ENCODE assay signal across 13 mouse cellular contexts in the genomic region with DNA sequence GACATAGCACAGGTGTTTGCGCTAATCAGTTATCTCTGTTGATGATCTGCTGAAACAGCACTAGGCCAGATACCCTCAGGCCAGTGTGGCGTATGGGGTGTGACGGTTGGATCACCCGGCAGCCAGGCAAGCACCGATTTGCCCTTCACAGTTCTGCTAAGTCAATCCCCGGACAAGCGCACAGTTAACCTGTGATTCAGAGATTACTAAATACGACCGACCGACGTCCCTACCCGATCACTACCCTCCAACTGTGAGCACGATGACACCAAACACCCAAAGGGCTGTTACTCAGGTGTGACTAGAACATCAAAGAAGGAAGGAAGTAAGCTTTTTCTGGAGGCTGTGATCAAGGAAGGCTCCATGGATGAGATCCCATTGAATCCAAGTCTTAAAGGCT. TPM values are rescaled to one million over a fixed set of nuclear protein-coding genes. Genes with fewer than 3 reads are reported as not detected.
DNase-seq lines count a peak whose midpoint lies in the region; ATAC-seq and TF ChIP-seq lines count a peak whose summit lies in the region.
"Had no signal": no experiment of that assay in that cellular context is flagged by ENCODE, and none has a peak within 500 bp of the region (broad histone marks: within the 10 kb centered on the region; RNA-seq: fewer than 3 reads in every experiment).

No protein-coding gene starts in this region.

- H3K4me2 ChIP-seq in midbrain, embryonic 14.5 days (ENCODE audit: low read length): no peak overlapping the region
- H3K4me2 ChIP-seq in hindbrain, embryonic 12.5 days (replicated peaks): no peak overlapping the region
- H3K4me2 ChIP-seq: embryonic facial prominence, embryonic 15.5 days; liver, embryonic 13.5 days had no signal

- H3K9ac ChIP-seq in midbrain, embryonic 14.5 days (replicated peaks; ENCODE audit: low read length): no peak overlapping the region
- H3K9ac ChIP-seq in MEL (ENCODE audit: control insufficient read depth, low read depth, low read length, poor library complexity, severe bottlenecking): no peak overlapping the region
- no peak overlapping the region for H3K9ac ChIP-seq in hindbrain, embryonic 12.5 days
- H3K9ac ChIP-seq: embryonic facial prominence, embryonic 15.5 days; liver, embryonic 13.5 days had no signal

- H3K9me3 ChIP-seq in midbrain, embryonic 10.5 days (replicated peaks): no peaks in the 10 kb centered on the region
- no peaks in the 10 kb centered on the region for H3K9me3 ChIP-seq in midbrain, embryonic 14.5 days (ENCODE audit: control insufficient read depth, low read length)
- H3K9me3 ChIP-seq in MEL (replicated peaks; ENCODE audit: insufficient read depth, low read length): no peaks in the 10 kb centered on the region
- H3K9me3 ChIP-seq in hindbrain, embryonic 12.5 days (replicated peaks): no peaks in the 10 kb centered on the region
- H3K9me3 ChIP-seq: embryonic facial prominence, embryonic 15.5 days; liver, embryonic 13.5 days had no signal

- peak overlapping the region; percentile 88 for H3K27ac ChIP-seq in midbrain, embryonic 10.5 days (replicated peaks)
- H3K27ac ChIP-seq in midbrain, embryonic 14.5 days (replicated peaks; ENCODE audit: low read depth, low read length): no peak overlapping the region
- peak overlapping the region; percentile 47 for H3K27ac ChIP-seq in MEL (ENCODE audit: control insufficient read depth, low read depth, low read length)
- peak overlapping the region; percentile 73 for H3K27ac ChIP-seq in hindbrain, embryonic 12.5 days
- H3K27ac ChIP-seq in olfactory bulb, adult 2 months (ENCODE audit: insufficient read depth, low read depth, low read length): peak overlapping the region; percentile 16; the same call in 1 of the 2 replicates
- H3K27ac ChIP-seq: embryonic facial prominence, embryonic 15.5 days; liver, embryonic 13.5 days had no signal

- 89% methylated on average over 13 of the region's 13 CpGs for WGBS in midbrain, embryonic 10.5 days
- WGBS in midbrain, embryonic 14.5 days: 77% methylated on average over 13 of the region's 13 CpGs
- 85% methylated on average over 13 of the region's 13 CpGs for WGBS in hindbrain, embryonic 12.5 days
- WGBS in olfactory bulb, adult 2 months: 87% methylated on average over 13 of the region's 13 CpGs

- no peak for TF ChIP-seq RAD21 in MEL (IDR thresholded peaks at IDR 0.05; ENCODE audit: low read depth, low read length)

- H3K27me3 ChIP-seq in midbrain, embryonic 10.5 days (ENCODE audit: low read depth, poor library complexity, severe bottlenecking): no peaks in the 10 kb centered on the region
- H3K27me3 ChIP-seq in midbrain, embryonic 14.5 days (ENCODE audit: control insufficient read depth, insufficient read depth, low read length): no peaks in the 10 kb centered on the region
- no peaks in the 10 kb centered on the region for H3K27me3 ChIP-seq in MEL (ENCODE audit: control insufficient read depth in 1 of 2, insufficient read depth in 2 of 2, low read length in 2 of 2)
- no peaks in the 10 kb centered on the region for H3K27me3 ChIP-seq in hindbrain, embryonic 12.5 days
- H3K27me3 ChIP-seq: embryonic facial prominence, embryonic 15.5 days; liver, embryonic 13.5 days had no signal

- TF ChIP-seq POLR2A in MEL (IDR thresholded peaks at IDR 0.05; ENCODE audit: control insufficient read depth in 1 of 2, insufficient read depth in 1 of 2, low read depth in 1 of 2, low read length in 2 of 2, poor library complexity in 1 of 2): no peak
- TF ChIP-seq POLR2A in olfactory bulb, adult 2 months (IDR thresholded peaks at IDR 0.05; ENCODE audit: insufficient read depth, low read depth, low read length): no peak

- peaks cover 100% of the 10 kb centered on the region for H3K4me1 ChIP-seq in midbrain, embryonic 10.5 days
- H3K4me1 ChIP-seq in midbrain, embryonic 14.5 days (ENCODE audit: control insufficient read depth, insufficient read depth, low read length): peaks cover 48% of the 10 kb centered on the region
- peaks cover 51 to 74% of the 10 kb centered on the region in 2 experiments for H3K4me1 ChIP-seq in MEL (ENCODE audit: control insufficient read depth in 1 of 2, insufficient read depth in 2 of 2, low read length in 2 of 2)
- H3K4me1 ChIP-seq in hindbrain, embryonic 12.5 days: peaks cover 77% of the 10 kb centered on the region
- peaks cover 75% of the 10 kb centered on the region for H3K4me1 ChIP-seq in olfactory bulb, adult 2 months (ENCODE audit: control insufficient read depth, insufficient read depth, low read length)

- H3K36me3 ChIP-seq in midbrain, embryonic 10.5 days: peaks cover 8% of the 10 kb centered on the region
- 0 out of 2 replicates have a peak, but pooled peaks cover 4% of the 10 kb centered on the region for H3K36me3 ChIP-seq in midbrain, embryonic 14.5 days (ENCODE audit: control insufficient read depth, insufficient read depth, low read length)
- H3K36me3 ChIP-seq in MEL (ENCODE audit: control insufficient read depth in 1 of 2, insufficient read depth in 2 of 2, low read length in 2 of 2): peaks cover 0 to 46% of the 10 kb centered on the region in 2 experiments; a peak in 2 of 4 replicates
- H3K36me3 ChIP-seq in hindbrain, embryonic 12.5 days: no peaks in the 10 kb centered on the region
- H3K36me3 ChIP-seq: liver, embryonic 13.5 days had no signal

- no peak for ATAC-seq in midbrain, embryonic 14.5 days (ENCODE audit: low FRiP score, low TSS enrichment)
- ATAC-seq in hindbrain, embryonic 12.5 days (ENCODE audit: low FRiP score): no peak

- no peak for TF ChIP-seq EP300 in MEL (IDR thresholded peaks at IDR 0.05; ENCODE audit: low read depth in 1 of 2, low read length in 2 of 2)

- no peaks in the 10 kb centered on the region for H3K79me2 ChIP-seq in MEL (ENCODE audit: control insufficient read depth, insufficient read depth, low read length, poor library complexity)

- H3K4me3 ChIP-seq in midbrain, embryonic 10.5 days: no peak overlapping the region
- H3K4me3 ChIP-seq in midbrain, embryonic 14.5 days (replicated peaks; ENCODE audit: low read depth, low read length): no peak overlapping the region
- H3K4me3 ChIP-seq in MEL (ENCODE audit: control insufficient read depth in 1 of 2, insufficient read depth in 1 of 2, low read depth in 2 of 2, low read length in 2 of 2): no peak overlapping the region
- no peak overlapping the region for H3K4me3 ChIP-seq in hindbrain, embryonic 12.5 days
- no peak overlapping the region for H3K4me3 ChIP-seq in olfactory bulb, adult 2 months (ENCODE audit: insufficient read depth, low read depth, low read length)
- H3K4me3 ChIP-seq: embryonic facial prominence, embryonic 15.5 days; liver, embryonic 13.5 days had no signal

- DNase-seq in midbrain, embryonic 10.5 days (ENCODE audit: low spot score): no peak
- DNase-seq in midbrain, embryonic 14.5 days: no peak
- no peak for DNase-seq in MEL (ENCODE audit: low read depth, low spot score)
- no peak for DNase-seq in cerebellum, adult 11 months
- no peak for DNase-seq in adrenal gland, adult 18-20 months (ENCODE audit: low spot score in 2 of 2)
- DNase-seq: adrenal gland, adult 2 months; liver, embryonic 13.5 days; lung, postnatal 36 days; right cerebral cortex, postnatal 4 days; thymus, adult 18-20 months had no signal

- no peak for TF ChIP-seq CTCF in MEL (IDR thresholded peaks at IDR 0.05 in 2 of 3, conservative IDR thresholded peaks at IDR 0.05 in 1 of 3; ENCODE audit: control insufficient read depth in 1 of 3, insufficient read depth in 1 of 3, low read depth in 2 of 3, low read length in 3 of 3, poor library complexity in 1 of 3, severe bottlenecking in 1 of 3)
- no peak for TF ChIP-seq CTCF in olfactory bulb, adult 2 months (IDR thresholded peaks at IDR 0.05; ENCODE audit: insufficient read depth, low read depth, low read length)

TF ChIP-seq in MEL, 35 proteins besides CTCF, POLR2A, EP300 and RAD21:
- no peak for TF ChIP-seq E2F4 (IDR thresholded peaks at IDR 0.05; ENCODE audit: borderline replicate concordance, low read depth, low read length)

RNA-seq across cellular contexts. Expression of a gene that starts 10.9 kb away (rescaled TPM):
- 150 and 197 TPM in 2 replicates for polyA plus RNA-seq in midbrain, embryonic 10.5 days (2016; fragmentation: Nextera tagmentation; extraction: Ambion mirVana)
- polyA plus RNA-seq in midbrain, embryonic 14.5 days (2014; fragmentation: Nextera tagmentation; extraction: Ambion mirVana): 291 and 381 TPM in 2 replicates
- total RNA-seq in MEL (2012; rRNA removed): 60.5 and 70.3 TPM in 2 replicates
- polyA plus RNA-seq in MEL (2012; ENCODE audit: insufficient read depth in 1 of 2, insufficient read length in 2 of 2, low read depth in 1 of 2, low replicate concordance in 2 of 2, missing spikeins in 1 of 2): 100 to 1,000 TPM in 1 of 2 experiments, not detected in 1; 114 TPM
- 115 and 142 TPM in 2 replicates for polyA plus RNA-seq in hindbrain, embryonic 12.5 days (2016; fragmentation: Nextera tagmentation; extraction: Ambion mirVana)
- not detected in 2 replicates for polyA plus RNA-seq in olfactory bulb, adult 2 months (2012; ENCODE audit: insufficient read depth, insufficient read length, low replicate concordance, missing spikeins)
- 10 to 100 TPM; 43.6 to 52.1 TPM for total RNA-seq in adrenal gland, adult 18-20 months (2021)

RNA-seq across cellular contexts. Expression of a gene that starts 32.6 kb away (rescaled TPM):
- 12.8 and 13.0 TPM in 2 replicates for polyA plus RNA-seq in midbrain, embryonic 10.5 days (2016; fragmentation: Nextera tagmentation; extraction: Ambion mirVana)
- 14.0 and 18.1 TPM in 2 replicates for polyA plus RNA-seq in midbrain, embryonic 14.5 days (2014; fragmentation: Nextera tagmentation; extraction: Ambion mirVana)
- 4.5 and 4.6 TPM in 2 replicates for total RNA-seq in MEL (2012; rRNA removed)
- 1 to 10 TPM in 1 of 2 experiments, not detected in 1; 6.6 TPM for polyA plus RNA-seq in MEL (2012; ENCODE audit: insufficient read depth in 1 of 2, insufficient read length in 2 of 2, low read depth in 1 of 2, low replicate concordance in 2 of 2, missing spikeins in 1 of 2)
- polyA plus RNA-seq in hindbrain, embryonic 12.5 days (2016; fragmentation: Nextera tagmentation; extraction: Ambion mirVana): 12.2 and 12.8 TPM in 2 replicates
- polyA plus RNA-seq in olfactory bulb, adult 2 months (2012; ENCODE audit: insufficient read depth, insufficient read length, low replicate concordance, missing spikeins): not detected in 2 replicates
- total RNA-seq in adrenal gland, adult 18-20 months (2021): 1 to 10 TPM; 4.9 to 5.8 TPM

RNA-seq across cellular contexts. Expression of a gene that starts 51.2 kb away (rescaled TPM):
- polyA plus RNA-seq in midbrain, embryonic 10.5 days (2016; fragmentation: Nextera tagmentation; extraction: Ambion mirVana): 15.4 and 16.4 TPM in 2 replicates
- polyA plus RNA-seq in midbrain, embryonic 14.5 days (2014; fragmentation: Nextera tagmentation; extraction: Ambion mirVana): 5.8 and 6.3 TPM in 2 replicates
- 13.4 and 16.4 TPM in 2 replicates for total RNA-seq in MEL (2012; rRNA removed)
- polyA plus RNA-seq in MEL (2012; ENCODE audit: insufficient read depth in 1 of 2, insufficient read length in 2 of 2, low read depth in 1 of 2, low replicate concordance in 2 of 2, missing spikeins in 1 of 2): 10 to 100 TPM in 1 of 2 experiments, not detected in 1; 16.1 TPM
- 11.9 and 12.2 TPM in 2 replicates for polyA plus RNA-seq in hindbrain, embryonic 12.5 days (2016; fragmentation: Nextera tagmentation; extraction: Ambion mirVana)
- polyA plus RNA-seq in olfactory bulb, adult 2 months (2012; ENCODE audit: insufficient read depth, insufficient read length, low replicate concordance, missing spikeins): not detected in 2 replicates
- total RNA-seq in adrenal gland, adult 18-20 months (2021): 1 to 10 TPM; 8.4 to 9.7 TPM
